Mouse (Mus musculus) bone marrow, adult 2 months (tissue): Measurements from ENCODE around the gene Rars. TPM values are rescaled to one million over a fixed set of nuclear protein-coding genes. Genes with fewer than 3 reads are reported as not detected.
A peak's percentile ranks its signal among the peaks of the same experiment; 100 is the strongest.

ENCODE experiments used
- H3K27ac ChIP-seq: fragments of 200-500 bp; 2 replicates; pipeline ENCODE4 v1.5.1; 2012; ENCODE audit warnings: low read depth, mild to moderate bottlenecking, control low read depth, inconsistent platforms, low read length; ENCODE audit not compliant: control insufficient read depth, poor library complexity, insufficient read depth
- H3K4me1 ChIP-seq: fragments of 200-500 bp; 2 replicates; pipeline ENCODE4 v1.6.1; 2011; ENCODE audit warnings: low read length; ENCODE audit not compliant: control insufficient read depth, insufficient read depth
- H3K4me3 ChIP-seq: fragments of 200-500 bp; replicated peaks from 2 replicates; pipeline ENCODE3; 2011; ENCODE audit warnings: mild to moderate bottlenecking, low read depth, low read length, control low read depth; ENCODE audit not compliant: control insufficient read depth
- CTCF ChIP-seq: fragments of 200-500 bp; IDR thresholded peaks from 2 replicates; pipeline ENCODE4 v1.5.1; 2011; ENCODE audit warnings: low read length, control low read depth; ENCODE audit not compliant: control insufficient read depth, insufficient read depth
- POLR2A ChIP-seq: fragments of 200-500 bp; IDR thresholded peaks from 2 replicates; pipeline ENCODE4 v1.6.1; 2011; ENCODE audit warnings: low read depth, mild to moderate bottlenecking, control low read depth, low read length, borderline replicate concordance; ENCODE audit not compliant: control insufficient read depth
- WGBS: fragments of 180-500 bp; shearing (Covaris S2); methylation state at CpG from one replicate; pipeline ENCODE4 v1.1.7; 2018; 5-methylcytosine and 5-hydroxymethylcytosine counted together
- polyA plus RNA-seq: library from polyadenylated mRNA; stranded (reverse); fragments of >200 nt; gene quantifications from 2 replicates; pipeline ENCODE4 v1.2.4, GENCODE M21; 2011; ENCODE audit warnings: low replicate concordance; ENCODE audit not compliant: missing spikeins, insufficient read depth, insufficient read length

Gene Rars
- polyA plus RNA-seq, result 24.3 and 44.1 TPM in 2 replicates

GRCm38 (mm10) chr11:35834022-35834760 lies at the start of gene Rars:
Gene Rars, minus strand, starts transcription at chr11:35834506.
- H3K4me1 ChIP-seq, result no peaks in the 10 kb centered on the region; the same call in 1 of the 2 replicates
- TF ChIP-seq CTCF (peak; percentile 88), POLR2A (peak; percentile 35; the same call in 1 of the 2 replicates)
- peak within 1 kb of the TSS; percentile 18; the same call in 1 of the 2 replicates for H3K27ac ChIP-seq
- WGBS, result under 1% methylated on average over 46 of the region's 46 CpGs
- H3K4me3 ChIP-seq, result peak within 1 kb of the TSS; percentile 96

GRCm38 (mm10) chr11:35882777-35883176 lies 48.5 kb upstream of the Rars start:
- no peak overlapping the region for H3K27ac ChIP-seq
- H3K4me1 ChIP-seq, result no peaks in the 10 kb centered on the region
- 87% methylated on average over 6 of the region's 6 CpGs for WGBS
- no peak overlapping the region for H3K4me3 ChIP-seq
- TF ChIP-seq POLR2A, result no peak
- no peak for TF ChIP-seq CTCF

- no peak overlapping the region for H3K4me3 ChIP-seq
- TF ChIP-seq POLR2A, result no peak
- TF ChIP-seq CTCF, result no peak
- H3K4me1 ChIP-seq, result no peaks in the 10 kb centered on the region
- H3K27ac ChIP-seq, result no peak overlapping the region
- WGBS, result 70% methylated on average over 4 of the region's 4 CpGs
Measured at GRCm38 (mm10) chr11:35878559-35878897, 44.2 kb upstream of the Rars start.

GRCm38 (mm10) chr11:35877651-35878558 lies 43.6 kb upstream of the Rars start:
- TF ChIP-seq POLR2A (no peak), CTCF (no peak)
- Histone ChIP-seq H3K4me3 (no peak overlapping the region), H3K27ac (no peak overlapping the region), H3K4me1 (no peaks in the 10 kb centered on the region)
- WGBS, result 60% methylated on average over 14 of the region's 14 CpGs

GRCm38 (mm10) chr11:35873624-35874244 lies 39.4 kb upstream of the Rars start:
- TF ChIP-seq CTCF (no peak), POLR2A (no peak)
- WGBS, result 68% methylated on average over 21 of the region's 21 CpGs
- H3K27ac ChIP-seq, result no peak overlapping the region
- H3K4me3 ChIP-seq, result no peak overlapping the region
- H3K4me1 ChIP-seq, result no peaks in the 10 kb centered on the region

GRCm38 (mm10) chr11:35870961-35871360 lies 36.7 kb upstream of the Rars start:
- 46% methylated on average over 9 of the region's 9 CpGs for WGBS
- H3K4me3 ChIP-seq, result no peak overlapping the region
- H3K4me1 ChIP-seq, result no peaks in the 10 kb centered on the region
- no peak overlapping the region for H3K27ac ChIP-seq
- TF ChIP-seq CTCF (no peak), POLR2A (no peak)

GRCm38 (mm10) chr11:35866140-35866539 lies 31.8 kb upstream of the Rars start:
- 73% methylated on average over 7 of the region's 7 CpGs for WGBS

More at GRCm38 (mm10) chr11:35866140-35866539, 31.8 kb upstream of the Rars start:
- no peak for TF ChIP-seq CTCF
- no peak for TF ChIP-seq POLR2A
- Histone ChIP-seq H3K27ac (no peak overlapping the region), H3K4me3 (no peak overlapping the region), H3K4me1 (no peaks in the 10 kb centered on the region)
